Mouse (Mus musculus) lung, adult 2 months (tissue): ENCODE results near the gene Draxin. TPM values are rescaled to one million over a fixed set of nuclear protein-coding genes. Genes with fewer than 3 reads are reported as not detected.
"Not testable (repeated sequence)": the region's sequence is repeated elsewhere in the genome, so short reads cannot be mapped to it uniquely, and the experiment has no call there.

Source experiments
- DNase-seq: peaks from one replicate; pipeline ENCODE4 v3.0.0; 2022
- H3K4me1 ChIP-seq: fragments of 200-500 bp; 2 replicates; pipeline ENCODE4 v1.6.1; 2011; ENCODE audit warnings: low read length; ENCODE audit not compliant: control insufficient read depth, insufficient read depth
- H3K4me3 ChIP-seq: fragments of 200-500 bp; replicated peaks from 2 replicates; pipeline ENCODE3; 2011; ENCODE audit warnings: low read depth, mild to moderate bottlenecking, control low read depth, low read length; ENCODE audit errors: extremely low read depth
- CTCF ChIP-seq: fragments of 200-500 bp; IDR thresholded peaks from 2 replicates; pipeline ENCODE4 v1.5.1; 2011; ENCODE audit warnings: mild to moderate bottlenecking, low read length, control low read depth; ENCODE audit not compliant: insufficient read depth
- POLR2A ChIP-seq: fragments of 200-500 bp; IDR thresholded peaks from 2 replicates; pipeline ENCODE4 v1.6.1; 2011; ENCODE audit warnings: low read depth, mild to moderate bottlenecking, control low read depth, low read length, borderline replicate concordance; ENCODE audit errors: extremely low read depth
- WGBS: fragments of 180-500 bp; shearing (Covaris S2); methylation state at CpG from one replicate; pipeline ENCODE4 v1.1.7; 2018; 5-methylcytosine and 5-hydroxymethylcytosine counted together
- polyA plus RNA-seq: library from polyadenylated mRNA; depleted of rRNA; stranded (reverse); fragments of >200 nt; gene quantifications from 2 replicates; pipeline ENCODE4 v1.2.3, GENCODE M21; 2012

The Draxin gene
- polyA plus RNA-seq, 1 experiment = 0.59 TPM

GRCm38 (mm10) chr4:148137503-148137902, 7.0 kb upstream of the Draxin start:
- TF ChIP-seq POLR2A (no peak), CTCF (no peak)
- Histone ChIP-seq H3K4me3 (no peak overlapping the region), H3K4me1 (0 out of 2 replicates have a peak, but pooled peaks cover 2% of the 10 kb centered on the region)
- WGBS = 65% methylated on average over 8 of the region's 8 CpGs
- no peak for DNase-seq

GRCm38 (mm10) chr4:148134988-148135387, 4.5 kb upstream of the Draxin start:
- Histone ChIP-seq H3K4me3 (no peak overlapping the region), H3K4me1 (no peaks in the 10 kb centered on the region)
- no peak for DNase-seq
- no peak for TF ChIP-seq CTCF
- no peak for TF ChIP-seq POLR2A
- 66% methylated on average over 8 of the region's 8 CpGs for WGBS

GRCm38 (mm10) chr4:148131497-148132081, 1.1 kb upstream of the Draxin start:
- 3% methylated on average over 21 of the region's 21 CpGs for WGBS

GRCm38 (mm10) chr4:148130133-148130532, 365 bp downstream of the Draxin start, which contains the start of gene Mad2l2:
TSS of gene Mad2l2 (plus strand) at chr4:148130384.
- TF ChIP-seq POLR2A = no peak
- no peak for TF ChIP-seq CTCF
- Histone ChIP-seq H3K4me1 (no peaks in the 10 kb centered on the region), H3K4me3 (no peak within 1 kb of the TSS)
- WGBS = 2% methylated on average over 17 of the region's 18 CpGs
- no peak for DNase-seq

More at GRCm38 (mm10) chr4:148131497-148132081, 1.1 kb upstream of the Draxin start:
- Histone ChIP-seq H3K4me3 (no peak overlapping the region), H3K4me1 (no peaks in the 10 kb centered on the region)
- DNase-seq = no peak
- TF ChIP-seq CTCF = no peak

- Histone ChIP-seq H3K4me1 (no peaks in the 10 kb centered on the region), H3K4me3 (no peak overlapping the region)
- TF ChIP-seq POLR2A = no peak
- no peak for TF ChIP-seq CTCF
- DNase-seq = no peak
- 59% methylated on average over 2 of the region's 2 CpGs for WGBS
These were observed 1.8 kb downstream of the Draxin start for GRCm38 (mm10) chr4:148128672-148129071.

GRCm38 (mm10) chr4:148128241-148128640, 2.3 kb downstream of the Draxin start:
- no peak for DNase-seq
- Histone ChIP-seq H3K4me1 (no peaks in the 10 kb centered on the region), H3K4me3 (no peak overlapping the region)
- TF ChIP-seq POLR2A (no peak), CTCF (no peak)
- WGBS = 52% methylated on average over 1 of the region's 1 CpGs

GRCm38 (mm10) chr4:148122694-148123066, 7.8 kb downstream of the Draxin start:
- Histone ChIP-seq H3K4me1 (no peaks in the 10 kb centered on the region), H3K4me3 (no peak overlapping the region)
- TF ChIP-seq CTCF (no peak), POLR2A (no peak)
- 74% methylated on average over 3 of the region's 3 CpGs for WGBS
- no peak for DNase-seq

GRCm38 (mm10) chr4:148121982-148122693, 8.4 kb downstream of the Draxin start:
- WGBS = 23% methylated on average over 6 of the region's 6 CpGs
- Histone ChIP-seq H3K4me3 (no peak overlapping the region), H3K4me1 (no peaks in the 10 kb centered on the region)
- TF ChIP-seq CTCF (no peak), POLR2A (no peak)
- DNase-seq = no peak

GRCm38 (mm10) chr4:148121362-148121761, 9.1 kb downstream of the Draxin start:
- no peaks in the 10 kb centered on the region for H3K4me1 ChIP-seq
- WGBS = 62% methylated on average over 4 of the region's 4 CpGs
- no peak for TF ChIP-seq CTCF
- no peak for TF ChIP-seq POLR2A
- no peak for DNase-seq
- H3K4me3 ChIP-seq = no peak overlapping the region

GRCm38 (mm10) chr4:148120555-148120954, 9.9 kb downstream of the Draxin start:
- TF ChIP-seq CTCF = no peak
- TF ChIP-seq POLR2A = no peak
- Histone ChIP-seq H3K4me3 (no peak overlapping the region), H3K4me1 (no peaks in the 10 kb centered on the region)
- DNase-seq = no peak
- WGBS = 49% methylated on average over 9 of the region's 9 CpGs

- H3K4me1 ChIP-seq, H3K4me3 ChIP-seq, DNase-seq: not testable (repeated sequence)
- 79% methylated on average over 9 of the region's 9 CpGs for WGBS
These were observed 10.9 kb downstream of the Draxin start for GRCm38 (mm10) chr4:148119578-148119977.
